Mouse (Mus musculus): ENCODE data around the gene Hdac2.
A peak's percentile ranks its signal among the peaks of the same experiment; 100 is the strongest.

The Hdac2 gene

GRCm38 (mm10) chr10:36974086-36974675 is at the start of gene Hdac2:
Gene Hdac2, plus strand, starts transcription at chr10:36974544.
- DNase-seq (ENCODE audit: low read depth, low spot score) = peak; percentile 94

- no peak for DNase-seq (ENCODE audit: low read depth, low spot score)
Observed at GRCm38 (mm10) chr10:36928212-36928611, 46.1 kb upstream of the Hdac2 start.

GRCm38 (mm10) chr10:36935863-36936262 is 38.5 kb upstream of the Hdac2 start:
- no peak for DNase-seq (ENCODE audit: low read depth, low spot score)

GRCm38 (mm10) chr10:36936271-36936670 is 38.1 kb upstream of the Hdac2 start:
- no peak for DNase-seq (ENCODE audit: low read depth, low spot score)

- DNase-seq (ENCODE audit: low read depth, low spot score) = no peak
Observed at GRCm38 (mm10) chr10:36951742-36952141, 22.6 kb upstream of the Hdac2 start.

GRCm38 (mm10) chr10:36952622-36953021 is 21.7 kb upstream of the Hdac2 start:
- DNase-seq (ENCODE audit: low read depth, low spot score) = no peak

GRCm38 (mm10) chr10:36959563-36960110 is 14.7 kb upstream of the Hdac2 start:
- DNase-seq (ENCODE audit: low read depth, low spot score) = no peak

- no peak for DNase-seq (ENCODE audit: low read depth, low spot score)
Observed at GRCm38 (mm10) chr10:36964406-36964805, 9.9 kb upstream of the Hdac2 start.

GRCm38 (mm10) chr10:36974676-36975520 is 554 bp downstream of the Hdac2 start:
- DNase-seq (ENCODE audit: low read depth, low spot score) = peak; percentile 55

- no peak for DNase-seq (ENCODE audit: low read depth, low spot score)
Observed at GRCm38 (mm10) chr10:36981866-36982265, 7.5 kb downstream of the Hdac2 start.

- no peak for DNase-seq (ENCODE audit: low read depth, low spot score)
Observed at GRCm38 (mm10) chr10:36992149-36992548, 17.8 kb downstream of the Hdac2 start.

- no peak for DNase-seq (ENCODE audit: low read depth, low spot score)
Observed at GRCm38 (mm10) chr10:37000839-37001238, 26.5 kb downstream of the Hdac2 start.

GRCm38 (mm10) chr10:37014274-37015107 is 40.1 kb downstream of the Hdac2 start:
- peak; percentile 82 for DNase-seq (ENCODE audit: low read depth, low spot score)

- DNase-seq (ENCODE audit: low read depth, low spot score) = no peak
Observed at GRCm38 (mm10) chr10:37015729-37016128, 41.4 kb downstream of the Hdac2 start.

- DNase-seq (ENCODE audit: low read depth, low spot score) = no peak
Observed at GRCm38 (mm10) chr10:37016200-37016599, 41.9 kb downstream of the Hdac2 start.

GRCm38 (mm10) chr10:37024301-37024700 is 50.0 kb downstream of the Hdac2 start:
- no peak for DNase-seq (ENCODE audit: low read depth, low spot score)

- DNase-seq (ENCODE audit: low read depth, low spot score) = no peak
Observed at GRCm38 (mm10) chr10:37028651-37029050, 54.3 kb downstream of the Hdac2 start.

GRCm38 (mm10) chr10:37035090-37035497 is 60.8 kb downstream of the Hdac2 start:
- DNase-seq (ENCODE audit: low read depth, low spot score) = peak; percentile 51

GRCm38 (mm10) chr10:37047661-37048098 is 73.3 kb downstream of the Hdac2 start:
- no peak for DNase-seq (ENCODE audit: low read depth, low spot score)
